Mouse (Mus musculus): ENCODE measurements around the gene Adamts15.

- TF ChIP-seq CTCF (IDR thresholded peaks at IDR 0.05; ENCODE audit: control insufficient read depth, insufficient read depth, insufficient read length) = no peak
- TF ChIP-seq USF1 (IDR thresholded peaks at IDR 0.05; ENCODE audit: low read depth) = no peak
- TF ChIP-seq MYOD1 (IDR thresholded peaks at IDR 0.05; ENCODE audit: control insufficient read depth, insufficient read length, low read depth) = no peak
- no peak for TF ChIP-seq CEBPB (IDR thresholded peaks at IDR 0.05; ENCODE audit: low read depth)
- no peak for TF ChIP-seq MYOG (IDR thresholded peaks at IDR 0.05; ENCODE audit: control insufficient read depth, extremely low read depth, insufficient read length)
- TF ChIP-seq MAX (IDR thresholded peaks at IDR 0.05) = no peak
Measured at GRCm38 (mm10) chr9:30922197-30922894, at the start of gene Adamts15.
